Mouse (Mus musculus) lung, embryonic 14.5 days (tissue): Measurements from ENCODE around the gene Ankrd13a. TPM values are rescaled to one million over a fixed set of nuclear protein-coding genes. Genes with fewer than 3 reads are reported as not detected.
"Not testable (repeated sequence)": the region's sequence is repeated elsewhere in the genome, so short reads cannot be mapped to it uniquely, and the experiment has no call there.

Experiments
- ATAC-seq: fragments of 200-750 bp; cut with Nextera tagmentation; 2 replicates; pipeline ENCODE4 v1.8.0; 2017; ENCODE audit warnings: mild to moderate bottlenecking, moderate TSS enrichment, moderate library complexity; ENCODE audit not compliant: insufficient read depth
- DNase-seq: peaks from one replicate; pipeline ENCODE4 v3.0.0-alpha.2; 2015
- H3K27ac ChIP-seq: fragments of 300-500 bp; sonication (generic); 2 replicates; pipeline ENCODE4 v1.5.1; 2014; ENCODE audit warnings: low read depth, mild to moderate bottlenecking, moderate library complexity
- H3K27me3 ChIP-seq: fragments of 300-500 bp; sonication (generic); 2 replicates; pipeline ENCODE4 v1.6.1; 2014; ENCODE audit warnings: low read length, control low read depth; ENCODE audit not compliant: insufficient read depth
- H3K36me3 ChIP-seq: fragments of 300-500 bp; sonication (generic); 2 replicates; pipeline ENCODE4 v1.6.1; 2014; ENCODE audit warnings: control low read depth; ENCODE audit not compliant: insufficient read depth
- H3K4me1 ChIP-seq: fragments of 300-500 bp; sonication (generic); 2 replicates; pipeline ENCODE4 v1.6.1; 2014; ENCODE audit warnings: antibody characterized with exemption, control low read depth; ENCODE audit not compliant: insufficient read depth
- H3K4me2 ChIP-seq: fragments of 300-500 bp; sonication (generic); 2 replicates; pipeline ENCODE4 v1.6.1; 2014; ENCODE audit warnings: mild to moderate bottlenecking
- H3K4me3 ChIP-seq: fragments of 300-500 bp; sonication (generic); 2 replicates; pipeline ENCODE4 v1.5.1; 2014; ENCODE audit warnings: low read depth, low read length
- H3K9ac ChIP-seq: fragments of 300-500 bp; sonication (generic); 2 replicates; pipeline ENCODE4 v1.6.1; 2014
- H3K9me3 ChIP-seq: fragments of 300-500 bp; sonication (generic); 2 replicates; pipeline ENCODE4 v1.6.1; 2016; ENCODE audit warnings: low read depth, low read length, control low read depth
- CTCF ChIP-seq: IDR thresholded peaks from 2 replicates; pipeline ENCODE4 v1.5.1; 2016; ENCODE audit warnings: antibody characterized with exemption, low read depth
- WGBS: fragments of 180-500 bp; shearing (Covaris S2); extraction: QIAGEN DNeasy Blood & Tissue Kit; methylation state at CpG from one replicate; pipeline ENCODE4 v1.1.7; 2014; 5-methylcytosine and 5-hydroxymethylcytosine counted together
- polyA plus RNA-seq: library from polyadenylated mRNA; unstranded; fragments of >200 nt; fragmentation: Nextera tagmentation; extraction: Ambion mirVana; gene quantifications from 2 replicates; pipeline ENCODE4 v1.2.1, GENCODE M21; 2014

Gene Ankrd13a
- polyA plus RNA-seq, 1 experiment from 2014 or later = 83.2 TPM

DNA sequence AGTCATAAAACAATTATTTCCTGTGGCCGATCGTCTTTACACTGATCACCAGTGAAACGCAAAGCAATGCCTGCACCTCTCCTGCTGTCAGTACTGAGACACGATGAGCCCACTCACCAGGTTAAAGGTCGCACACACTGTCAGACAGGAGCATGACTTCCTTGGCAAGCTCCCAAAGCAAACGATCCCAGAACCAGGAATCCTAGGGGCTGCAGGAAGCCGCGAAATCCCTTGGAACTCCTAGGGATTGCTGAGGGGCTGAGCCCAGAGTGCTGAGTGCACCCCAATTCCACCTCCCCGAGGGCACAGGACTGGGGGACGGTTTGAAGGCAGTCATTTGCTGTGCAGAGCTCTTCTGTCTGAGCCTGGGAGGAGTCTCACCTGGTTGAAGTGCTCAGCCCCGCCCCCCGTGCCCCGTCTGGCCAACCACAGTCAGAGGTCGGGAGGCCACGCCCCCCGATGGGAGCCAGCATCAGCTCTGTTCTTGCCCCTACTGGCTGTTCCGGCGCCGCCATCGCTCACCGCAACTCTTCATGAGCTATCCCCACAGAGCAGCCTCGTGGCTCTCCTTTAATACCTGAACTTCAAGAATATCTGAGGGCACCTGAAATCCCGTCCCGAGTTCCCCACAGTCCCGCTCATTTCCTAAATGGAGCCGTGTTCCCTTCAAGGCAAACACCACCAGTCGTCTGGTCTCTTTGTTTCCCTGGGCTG, 51.7 kb downstream of the Ankrd13a start:
- Histone ChIP-seq H3K9ac (peak overlapping the region; percentile 47), H3K4me2 (peak overlapping the region; percentile 70), H3K27me3 (no peaks in the 10 kb centered on the region), H3K9me3 (peaks cover 4% of the 10 kb centered on the region; the same call in 1 of the 2 replicates), H3K4me1 (peaks cover 3% of the 10 kb centered on the region; the same call in 1 of the 2 replicates), H3K27ac (peak overlapping the region; percentile 18; the same call in 1 of the 2 replicates), H3K4me3 (peak overlapping the region; percentile 36), H3K36me3 (no peaks in the 10 kb centered on the region)
- WGBS = 6% methylated on average over 27 of the region's 27 CpGs
- DNase-seq = peak; percentile 89
- peak; percentile 75 for ATAC-seq
- TF ChIP-seq CTCF = 0 out of 2 replicates have a peak, but pooled peaks have one; percentile 16

DNA sequence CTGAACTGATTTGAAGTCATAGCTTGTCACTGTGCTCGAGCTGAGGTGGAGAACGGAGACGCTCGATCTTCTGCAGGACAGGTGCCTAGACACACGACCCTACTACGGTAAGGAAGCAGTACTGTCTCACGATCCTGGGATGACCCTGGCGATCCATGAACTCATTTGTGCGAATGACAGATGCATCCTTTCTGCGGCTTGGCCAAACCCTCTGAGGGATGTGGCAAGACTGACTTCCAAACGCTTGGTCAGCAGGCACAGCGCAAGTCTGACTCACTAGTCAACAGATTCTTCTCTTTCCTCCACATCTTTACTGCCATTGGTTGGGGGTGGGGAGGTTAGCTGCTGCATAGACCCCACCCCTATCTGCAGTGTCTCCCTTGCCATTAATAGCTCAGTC, 53.0 kb downstream of the Ankrd13a start:
- Histone ChIP-seq H3K4me3 (no peak overlapping the region), H3K36me3 (no peaks in the 10 kb centered on the region), H3K27me3 (no peaks in the 10 kb centered on the region), H3K9me3 (no peaks in the 10 kb centered on the region), H3K4me1 (peaks cover 3% of the 10 kb centered on the region; the same call in 1 of the 2 replicates), H3K4me2 (no peak overlapping the region), H3K9ac (no peak overlapping the region), H3K27ac (no peak overlapping the region)
- no peak for ATAC-seq
- WGBS = 77% methylated on average over 12 of the region's 12 CpGs
- no peak for TF ChIP-seq CTCF
- DNase-seq = no peak

DNA sequence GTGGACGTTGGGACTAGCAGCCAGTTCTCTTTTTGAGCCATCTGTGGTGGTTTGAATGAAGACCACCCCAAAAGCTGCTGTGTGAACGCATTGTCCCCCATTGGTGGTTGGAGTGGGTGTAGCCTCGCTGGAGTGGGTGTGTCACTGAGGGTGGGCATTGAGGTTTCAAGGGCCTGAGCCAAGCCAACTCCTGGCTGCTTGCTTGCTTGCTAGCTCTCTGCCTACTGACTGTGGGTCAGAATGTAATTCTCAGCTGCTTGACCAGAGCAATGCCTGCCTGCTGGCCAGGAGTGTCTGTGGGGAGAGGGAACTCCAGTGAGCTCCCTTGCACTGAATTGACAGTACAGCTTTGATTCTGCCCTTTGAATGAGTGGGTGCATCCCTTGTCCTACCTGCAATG, 55.3 kb downstream of the Ankrd13a start:
- ATAC-seq (no peak), DNase-seq (no peak)
- Histone ChIP-seq H3K9ac (no peak overlapping the region), H3K36me3 (no peaks in the 10 kb centered on the region), H3K4me1 (peaks cover 3% of the 10 kb centered on the region; the same call in 1 of the 2 replicates), H3K4me2 (no peak overlapping the region), H3K4me3 (no peak overlapping the region), H3K27ac (no peak overlapping the region), H3K9me3 (no peaks in the 10 kb centered on the region), H3K27me3 (no peaks in the 10 kb centered on the region)
- 66% methylated on average over 3 of the region's 3 CpGs for WGBS
- no peak for TF ChIP-seq CTCF

GRCm38 (mm10) chr5:114836886-114837285, 62.4 kb downstream of the Ankrd13a start:
- peak; percentile 65; the same call in 1 of the 2 replicates for ATAC-seq
- H3K4me2 ChIP-seq = no peak overlapping the region
- no peaks in the 10 kb centered on the region for H3K36me3 ChIP-seq
- no peaks in the 10 kb centered on the region for H3K4me1 ChIP-seq
- no peak overlapping the region for H3K9ac ChIP-seq
- H3K9me3 ChIP-seq = no peaks in the 10 kb centered on the region
- H3K4me3 ChIP-seq = no peak overlapping the region
- TF ChIP-seq CTCF = no peak
- no peaks in the 10 kb centered on the region for H3K27me3 ChIP-seq
- no peak overlapping the region for H3K27ac ChIP-seq
- 21% methylated on average over 12 of the region's 12 CpGs for WGBS
- peak; percentile 75 for DNase-seq

- not testable (repeated sequence) for H3K4me1 ChIP-seq, H3K4me3 ChIP-seq, H3K36me3 ChIP-seq, H3K9ac ChIP-seq, H3K27ac ChIP-seq, H3K27me3 ChIP-seq, H3K9me3 ChIP-seq, H3K4me2 ChIP-seq, ATAC-seq
- peak; percentile 65 for DNase-seq
- WGBS = 34% methylated on average over 5 of the region's 5 CpGs
Observed at GRCm38 (mm10) chr5:114840481-114840880, 66.0 kb downstream of the Ankrd13a start.

- H3K9ac ChIP-seq, H3K27ac ChIP-seq, H3K4me1 ChIP-seq, H3K4me3 ChIP-seq, H3K4me2 ChIP-seq, H3K27me3 ChIP-seq, H3K36me3 ChIP-seq, H3K9me3 ChIP-seq: not testable (repeated sequence)
- 25% methylated on average over 3 of the region's 3 CpGs for WGBS
- ATAC-seq = peak; percentile 60; the same call in 1 of the 2 replicates
- DNase-seq = peak; percentile 72
Observed at GRCm38 (mm10) chr5:114842155-114842554, 67.7 kb downstream of the Ankrd13a start.

GRCm38 (mm10) chr5:114842674-114843073, 68.2 kb downstream of the Ankrd13a start:
- 0 out of 2 replicates have a peak, but pooled peaks have one; percentile 14 for ATAC-seq
- H3K9me3 ChIP-seq = no peaks in the 10 kb centered on the region
- H3K9ac ChIP-seq = no peak overlapping the region
- no peaks in the 10 kb centered on the region for H3K4me1 ChIP-seq
- DNase-seq = no peak
- 52% methylated on average over 5 of the region's 5 CpGs for WGBS
- no peak overlapping the region for H3K4me2 ChIP-seq
- H3K4me3 ChIP-seq = no peak overlapping the region
- no peaks in the 10 kb centered on the region for H3K36me3 ChIP-seq
- no peak for TF ChIP-seq CTCF
- H3K27ac ChIP-seq = no peak overlapping the region
- no peaks in the 10 kb centered on the region for H3K27me3 ChIP-seq

DNA sequence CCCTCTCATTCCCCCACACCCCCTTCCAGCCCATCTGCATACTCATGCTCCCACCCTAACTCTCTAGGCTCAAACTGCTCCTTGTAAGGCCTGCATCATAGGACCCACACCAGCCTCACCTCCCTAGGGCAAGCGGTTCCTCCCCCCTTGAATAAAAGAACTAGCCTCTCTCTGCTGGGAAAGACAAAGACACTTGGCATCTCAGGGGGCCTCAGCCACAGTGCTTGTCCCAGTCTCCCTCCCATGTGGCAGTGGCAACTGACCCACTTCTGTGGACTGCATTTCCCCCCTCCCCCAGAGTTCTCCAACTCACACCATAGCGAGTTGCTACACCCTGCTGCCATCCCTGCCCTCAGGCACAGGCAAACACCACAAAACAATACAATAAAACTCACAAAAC, 69.9 kb downstream of the Ankrd13a start:
- not testable (repeated sequence) for H3K27ac ChIP-seq, DNase-seq, H3K9ac ChIP-seq, H3K4me3 ChIP-seq, H3K4me2 ChIP-seq, H3K4me1 ChIP-seq, H3K36me3 ChIP-seq, H3K27me3 ChIP-seq, H3K9me3 ChIP-seq, ATAC-seq
- 70% methylated on average over 2 of the region's 2 CpGs for WGBS
